Mouse (Mus musculus) left cerebral cortex, adult 2 months (tissue): ENCODE data around the gene Grap2. TPM values are rescaled to one million over a fixed set of nuclear protein-coding genes. Genes with fewer than 3 reads are reported as not detected.

Source experiments
- DNase-seq, 2 experiments: peaks; one replicate each; pipeline ENCODE4 v3.0.0; 2021 to 2022; ENCODE audit warnings: low spot score in 2 of 2, mixed read lengths in 1 of 2; ENCODE audit errors: extremely low spot score in 1 of 2
- H3K27ac ChIP-seq: fragments of 200-600 bp; 2 replicates; pipeline ENCODE4 v1.8.1; 2022
- H3K4me3 ChIP-seq: fragments of 200-600 bp; 2 replicates; pipeline ENCODE4 v1.8.1; 2022
- CTCF ChIP-seq: fragments of 200-600 bp; IDR thresholded peaks from 2 replicates; pipeline ENCODE4 v1.8.1; 2022; ENCODE audit warnings: antibody characterized with exemption, mild to moderate bottlenecking, moderate library complexity
- intact Hi-C: fragments of 180-260 bp; cut with DNase I; formaldehyde crosslinking; loops from one replicate; pipeline ENCODE4 v1.15.1; 2025
- total RNA-seq, 2 experiments: library from RNA; stranded (reverse); gene quantifications; 2 replicates each; pipeline ENCODE4 v1.2.3; 2021

Gene Grap2
- total RNA-seq, 2 experiments from 2014 or later: 0.44 to 0.66 TPM

DNA sequence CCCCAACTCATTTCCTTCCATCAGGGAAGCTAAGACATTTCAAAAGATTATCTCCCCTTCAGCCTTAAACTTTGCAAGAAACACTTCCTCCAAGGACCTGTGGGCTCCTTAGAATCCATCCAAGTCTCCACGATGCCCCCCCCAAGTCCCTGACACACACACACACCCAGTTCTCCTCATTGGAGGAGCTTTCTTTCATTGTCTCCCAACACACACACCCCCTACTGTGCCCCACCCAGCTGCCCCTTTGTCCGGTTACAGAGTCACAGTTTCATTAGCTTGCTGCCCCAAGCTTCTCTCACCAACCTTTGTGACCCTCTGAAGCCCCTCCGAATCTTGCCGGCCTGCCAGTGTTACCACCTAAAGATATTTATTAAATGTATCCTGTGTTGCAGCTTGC lies 13.9 kb downstream of the Grap2 start:
- Histone ChIP-seq H3K4me3 (no peak overlapping the region), H3K27ac (no peak overlapping the region)
- no peak for TF ChIP-seq CTCF
- intact Hi-C loops: no loop called here
- no peak for DNase-seq

DNA sequence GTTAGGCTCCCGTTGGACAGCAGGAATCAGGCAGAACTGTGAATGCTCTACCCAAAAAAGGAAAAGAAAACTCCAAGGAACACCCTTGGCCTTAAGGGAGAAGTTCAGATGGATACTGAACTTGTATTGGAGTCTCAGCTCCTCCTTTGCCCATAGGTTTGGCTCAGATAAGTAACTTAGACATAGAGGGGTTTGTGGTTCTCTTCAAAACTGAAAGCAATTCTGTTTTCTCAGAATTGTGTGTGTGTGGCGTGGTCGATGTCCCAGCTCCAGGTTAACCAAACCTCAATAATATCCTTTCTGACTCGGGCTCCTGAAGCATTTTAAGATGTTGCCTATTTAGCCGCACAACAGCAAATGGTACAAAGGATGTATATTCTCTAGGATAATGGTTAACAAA lies 18.2 kb downstream of the Grap2 start:
- Histone ChIP-seq H3K4me3 (no peak overlapping the region), H3K27ac (no peak overlapping the region)
- TF ChIP-seq CTCF: no peak
- no peak for DNase-seq
- intact Hi-C loops: no loop called here

DNA sequence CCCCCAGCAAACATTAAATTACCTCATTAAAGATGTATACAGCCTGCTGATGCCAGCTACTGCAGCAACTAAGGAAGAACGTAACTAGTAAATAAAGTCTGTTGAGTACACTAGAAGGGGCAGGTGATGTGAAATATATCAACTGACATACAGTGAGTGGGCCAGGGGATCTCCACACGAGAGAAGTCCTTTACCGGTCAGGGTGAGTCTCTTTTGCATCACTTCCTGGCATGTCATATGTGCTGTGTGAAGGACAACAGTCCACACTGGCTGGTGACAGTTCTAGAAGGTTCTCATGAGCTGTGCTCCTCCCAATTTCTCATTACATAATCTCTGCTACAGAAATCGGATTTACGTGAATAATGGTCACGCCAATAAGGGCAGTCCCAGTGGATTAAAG lies 20.3 kb downstream of the Grap2 start:
- H3K4me3 ChIP-seq: no peak overlapping the region
- no peak for DNase-seq
- no peak overlapping the region for H3K27ac ChIP-seq
- intact Hi-C loops: no loop called here
- no peak for TF ChIP-seq CTCF

DNA sequence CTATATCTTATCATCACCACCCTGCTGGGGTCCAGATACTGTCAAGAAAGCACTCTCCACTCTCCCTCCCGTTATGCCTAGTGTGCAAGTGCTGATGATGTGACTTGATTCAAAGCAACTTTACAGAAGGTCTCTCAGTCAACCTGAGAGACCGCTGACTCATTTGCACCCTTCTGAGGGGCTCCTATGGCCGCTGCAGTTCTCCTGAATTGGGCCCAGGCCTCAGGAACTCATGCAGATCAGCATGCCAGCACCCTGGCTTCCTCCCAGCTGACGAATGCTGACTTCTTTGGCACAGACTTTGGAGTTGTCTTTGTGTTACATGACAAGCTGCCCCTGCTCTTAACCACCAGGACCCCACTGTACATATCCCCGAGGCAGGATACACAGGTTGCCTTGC lies 21.5 kb downstream of the Grap2 start:
- Histone ChIP-seq H3K4me3 (no peak overlapping the region), H3K27ac (no peak overlapping the region)
- intact Hi-C loops: no loop called here
- no peak for TF ChIP-seq CTCF
- DNase-seq: no peak

DNA sequence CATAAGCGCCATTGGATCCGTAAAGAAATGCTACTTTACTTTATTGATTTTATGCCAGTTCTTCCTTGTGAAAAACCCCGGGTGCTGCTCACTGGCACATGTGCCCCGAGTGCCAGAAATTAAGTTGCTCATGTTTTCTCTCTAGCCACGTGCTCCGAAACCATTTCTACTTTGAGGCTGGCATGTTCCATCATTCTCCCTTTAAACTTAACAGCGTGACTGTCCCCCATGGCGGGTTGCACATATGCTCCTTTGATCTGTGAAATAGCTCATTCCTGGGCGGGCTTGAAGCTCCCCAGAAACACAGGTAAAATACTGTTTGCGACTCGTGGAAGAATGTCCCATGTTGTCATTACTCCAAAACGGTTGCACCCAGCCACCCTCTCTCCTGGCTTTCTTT lies 26.4 kb downstream of the Grap2 start:
- H3K27ac ChIP-seq: no peak overlapping the region
- TF ChIP-seq CTCF: no peak
- no peak overlapping the region for H3K4me3 ChIP-seq
- DNase-seq: no peak
- intact Hi-C loops: no loop called here

DNA sequence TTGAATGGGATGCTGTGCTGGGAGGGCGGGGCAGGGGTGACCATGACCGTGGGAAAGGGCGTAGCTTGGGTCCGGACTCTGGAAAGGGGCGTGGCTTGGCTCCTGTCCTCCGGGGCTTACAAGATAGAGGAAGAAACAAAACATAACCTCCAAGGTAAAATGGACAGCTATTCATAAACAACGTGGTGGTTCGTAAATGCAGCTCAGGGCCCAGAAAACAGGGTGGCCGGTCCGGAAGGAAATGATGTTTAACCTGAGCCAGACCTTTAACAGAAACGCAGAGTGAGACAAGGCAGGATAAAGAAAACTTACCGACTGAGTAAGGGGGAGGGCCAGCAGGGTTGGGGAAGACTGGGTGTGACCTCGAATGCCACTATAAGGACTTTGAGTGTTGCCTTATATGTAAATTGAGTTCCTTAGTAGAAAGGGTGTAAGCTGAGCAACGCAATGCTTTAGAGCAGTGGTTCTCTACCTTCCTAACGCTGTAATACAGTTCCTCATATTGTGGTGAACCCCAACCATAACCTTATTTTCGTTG lies 26.9 kb downstream of the Grap2 start:
- no peak for DNase-seq
- H3K4me3 ChIP-seq: no peak overlapping the region
- no peak for TF ChIP-seq CTCF
- intact Hi-C loops: no loop called here
- H3K27ac ChIP-seq: no peak overlapping the region

DNA sequence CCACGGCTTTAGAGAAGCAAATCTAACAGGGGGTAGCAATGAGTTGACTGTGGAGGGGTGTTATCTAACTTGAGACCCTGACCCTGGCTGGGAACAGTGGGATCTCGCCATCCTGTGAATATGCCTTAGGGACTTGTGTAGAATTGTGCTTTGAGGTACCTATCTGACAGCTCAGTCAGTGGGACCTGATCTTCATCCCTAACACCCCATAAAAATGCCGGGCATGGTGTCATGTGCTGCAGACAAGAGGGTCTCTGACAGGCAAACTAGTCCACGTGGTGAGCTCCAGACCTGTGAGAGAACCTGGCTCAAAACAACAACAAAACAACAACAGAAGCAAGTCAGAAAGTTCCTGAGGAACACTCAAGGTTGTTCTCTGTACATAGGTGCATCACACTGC lies 27.4 kb downstream of the Grap2 start:
- Histone ChIP-seq H3K4me3 (no peak overlapping the region), H3K27ac (no peak overlapping the region)
- no peak for DNase-seq
- intact Hi-C loops: no loop called here
- TF ChIP-seq CTCF: no peak

DNA sequence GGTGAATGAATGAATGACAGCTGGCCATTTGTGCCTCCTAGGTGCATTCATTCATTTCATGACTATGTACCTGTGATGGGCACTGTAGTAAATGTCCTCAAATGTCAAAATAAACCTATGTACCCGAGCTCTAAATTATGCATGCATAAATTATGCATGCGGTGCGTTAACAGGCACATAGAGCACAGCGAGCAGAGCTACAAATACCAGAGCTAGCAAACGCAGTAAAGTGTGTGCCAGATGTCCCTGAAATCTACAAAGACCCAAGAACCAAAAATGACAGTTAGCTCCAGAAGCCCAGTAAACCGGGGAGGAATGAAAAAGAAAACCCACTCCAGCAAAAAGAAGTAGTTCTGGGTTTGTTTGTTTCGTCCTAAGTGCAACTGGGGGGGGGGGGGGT lies 29.1 kb downstream of the Grap2 start:
- no peak for DNase-seq
- no peak overlapping the region for H3K27ac ChIP-seq
- no peak overlapping the region for H3K4me3 ChIP-seq
- TF ChIP-seq CTCF: no peak
- intact Hi-C loops: no loop called here

DNA sequence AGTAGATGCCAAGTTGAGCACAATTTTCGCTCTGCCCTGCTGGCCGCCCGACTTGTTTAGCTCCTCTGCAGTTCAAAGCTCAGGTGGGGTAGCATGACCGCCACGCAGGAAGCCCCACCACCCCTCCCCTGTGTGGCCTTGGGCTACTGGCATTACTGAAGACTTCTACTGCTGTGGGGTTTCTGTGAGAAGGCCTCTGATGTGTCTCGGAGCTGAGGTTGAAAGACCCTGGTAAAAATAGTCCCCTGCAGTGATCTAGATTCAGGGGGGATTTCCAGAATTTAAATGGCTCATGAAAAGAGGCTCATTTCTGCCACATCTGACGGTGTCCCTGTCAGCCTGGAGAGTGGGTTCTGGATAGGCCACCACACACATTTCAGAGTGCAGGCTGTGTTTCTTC lies 30.1 kb downstream of the Grap2 start:
- no peak overlapping the region for H3K27ac ChIP-seq
- DNase-seq: no peak
- no peak overlapping the region for H3K4me3 ChIP-seq
- TF ChIP-seq CTCF: no peak
- intact Hi-C loops: no loop called here

DNA sequence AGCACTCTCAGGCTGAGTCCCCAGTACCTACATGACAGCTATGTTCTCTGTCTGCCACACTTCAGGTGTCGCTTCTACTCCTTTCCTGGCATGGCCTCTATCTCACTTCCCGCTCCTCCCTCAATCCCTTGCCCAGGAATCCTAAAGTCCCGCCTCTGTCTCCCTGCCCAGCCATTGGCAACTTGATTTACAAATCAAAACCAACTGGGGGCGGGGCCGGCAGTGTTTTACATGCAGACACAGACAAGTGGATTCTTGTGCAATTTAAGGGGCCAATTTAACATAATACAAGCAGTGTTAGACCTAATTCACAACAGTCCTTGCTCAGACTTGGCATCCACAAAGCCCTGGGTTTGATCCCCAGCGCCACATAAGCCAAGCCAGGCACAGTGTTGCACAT lies 31.6 kb downstream of the Grap2 start:
- intact Hi-C loops: no loop called here
- no peak overlapping the region for H3K4me3 ChIP-seq
- no peak for DNase-seq
- TF ChIP-seq CTCF: no peak
- no peak overlapping the region for H3K27ac ChIP-seq

DNA sequence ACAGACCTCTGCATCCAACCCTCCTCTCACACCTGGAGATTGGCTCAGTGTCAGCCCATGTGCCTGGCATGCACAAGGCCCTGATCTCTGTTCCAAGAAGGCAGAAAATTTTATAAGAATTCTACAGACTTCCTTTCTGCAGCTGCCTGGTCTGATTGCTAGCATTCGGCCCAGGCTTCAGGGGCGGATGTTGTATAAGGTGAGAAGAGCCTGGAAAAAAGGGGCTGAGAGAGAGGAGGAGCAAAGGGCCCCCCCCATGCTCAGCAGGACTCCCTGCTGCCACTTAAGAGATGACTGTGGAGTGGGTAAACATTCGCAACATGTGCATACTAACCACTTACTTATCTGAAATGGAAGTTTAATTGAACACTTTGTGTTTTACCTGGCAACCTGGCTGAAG lies 35.6 kb downstream of the Grap2 start:
- Histone ChIP-seq H3K27ac (no peak overlapping the region), H3K4me3 (no peak overlapping the region)
- DNase-seq: no peak
- TF ChIP-seq CTCF: no peak
- intact Hi-C loops: no loop called here

DNA sequence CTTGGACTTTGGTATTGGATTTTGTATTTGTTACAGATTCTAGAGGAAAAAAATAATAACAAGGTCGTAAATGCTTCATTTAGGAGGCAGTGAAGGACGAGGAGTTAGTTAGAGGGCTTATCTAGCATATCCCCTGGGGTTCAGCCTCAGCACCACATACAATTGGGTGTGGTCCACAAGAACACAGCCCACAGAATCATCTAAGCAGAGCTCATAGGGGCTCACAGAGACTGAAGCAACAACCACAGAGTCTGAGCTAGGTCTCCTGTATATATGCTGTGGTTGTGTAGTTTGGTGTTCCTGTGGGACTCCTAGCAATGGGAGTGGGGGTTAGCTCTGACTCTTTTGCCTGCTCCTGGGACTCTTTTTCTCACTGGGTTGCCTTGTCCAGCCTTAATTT lies 37.9 kb downstream of the Grap2 start:
- H3K27ac ChIP-seq: no peak overlapping the region
- intact Hi-C loops: loop anchor here (10.0 kb wide), 1 partner anchor 266 kb away; no protein-coding TSS in a partner anchor
- H3K4me3 ChIP-seq: no peak overlapping the region
- TF ChIP-seq CTCF: no peak
- DNase-seq: no peak

DNA sequence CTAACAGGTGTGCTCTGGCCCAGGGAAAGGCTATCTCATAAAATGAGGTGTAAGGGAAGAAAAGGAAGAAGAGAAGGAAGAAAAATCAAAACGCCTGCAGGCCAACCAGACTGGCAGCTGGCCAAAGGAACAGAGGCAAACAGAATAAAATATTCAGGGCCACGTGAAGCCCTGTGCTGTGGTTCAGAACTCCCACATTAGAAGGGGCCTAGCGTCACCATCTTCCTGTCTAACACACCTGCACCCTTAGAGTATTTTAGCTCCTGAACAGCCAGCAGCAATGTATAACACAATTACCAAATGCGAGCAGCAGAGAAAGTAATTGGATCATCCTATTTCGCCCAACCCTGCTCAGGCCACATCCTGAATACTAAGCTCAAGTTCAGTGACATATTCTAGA lies 39.1 kb downstream of the Grap2 start:
- TF ChIP-seq CTCF: no peak
- Histone ChIP-seq H3K27ac (no peak overlapping the region), H3K4me3 (no peak overlapping the region)
- intact Hi-C loops: loop anchor here (10.0 kb wide), 1 partner anchor 267 kb away; no protein-coding TSS in a partner anchor
- no peak for DNase-seq

DNA sequence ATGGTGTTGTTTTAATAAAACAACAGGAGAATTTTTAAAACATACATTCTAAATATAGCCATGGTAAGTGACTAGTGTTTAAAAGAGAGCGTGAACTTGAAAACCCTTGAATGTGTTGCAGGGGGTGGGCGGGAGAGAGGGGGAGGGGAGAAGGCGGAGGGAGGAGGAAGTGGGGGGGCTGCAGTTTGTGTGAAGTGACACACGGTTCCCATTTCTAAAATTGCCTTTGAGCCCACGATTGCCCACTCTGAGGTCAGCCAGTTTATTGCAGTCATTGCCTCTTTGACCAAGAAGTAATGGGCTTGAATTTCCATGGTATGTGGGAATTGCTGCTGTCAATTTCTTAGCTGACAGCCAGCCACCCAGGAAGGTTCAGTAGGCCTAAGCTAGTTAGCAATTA lies 41.5 kb downstream of the Grap2 start:
- no peak for DNase-seq
- TF ChIP-seq CTCF: no peak
- intact Hi-C loops: loop anchor here (2.0 to 10.0 kb wide), 2 partner anchors 113 to 269 kb away; no protein-coding TSS in a partner anchor
- H3K4me3 ChIP-seq: no peak overlapping the region
- H3K27ac ChIP-seq: no peak overlapping the region
